Comparison of ENCODE assay signal across 15 mouse cellular contexts in the genomic region with DNA sequence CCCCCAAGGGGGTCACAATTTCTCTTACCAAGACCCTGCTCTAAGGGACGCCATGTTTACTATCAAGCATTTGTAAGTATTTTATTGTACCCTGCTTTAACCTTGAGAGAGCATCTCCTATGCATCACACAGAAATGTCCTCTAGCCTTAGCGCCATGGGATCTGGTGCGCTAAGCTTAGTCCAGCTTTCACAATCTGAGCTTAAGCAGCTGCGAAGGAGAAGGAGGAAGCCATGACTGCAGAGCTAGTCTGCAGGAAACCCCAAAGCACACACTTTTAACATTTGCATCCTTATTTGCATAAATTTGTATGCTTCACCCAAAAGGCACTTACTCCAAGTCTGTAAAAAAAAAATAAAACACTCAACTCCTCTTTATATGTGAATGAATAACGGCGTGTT.
"Had no signal": no experiment of that assay in that cellular context is flagged by ENCODE, and none has a peak within 500 bp of the region (broad histone marks: within the 10 kb centered on the region; RNA-seq: fewer than 3 reads in every experiment).

No protein-coding gene starts in this region.

- H3K36me3 ChIP-seq: intestine, embryonic 15.5 days; kidney, embryonic 15.5 days; limb, embryonic 10.5 days; liver, embryonic 12.5 days; midbrain, embryonic 10.5 days; neural tube, embryonic 13.5 days had no signal

- H3K27ac ChIP-seq: intestine, embryonic 15.5 days; kidney, embryonic 15.5 days; left cerebral cortex, adult 2 months; limb, embryonic 10.5 days; liver, embryonic 12.5 days; midbrain, embryonic 10.5 days; neural tube, embryonic 13.5 days had no signal

- ATAC-seq: intestine, embryonic 15.5 days; liver, embryonic 12.5 days had no signal

- H3K4me2 ChIP-seq: intestine, embryonic 15.5 days; kidney, embryonic 15.5 days; liver, embryonic 12.5 days; lung, embryonic 14.5 days; neural tube, embryonic 13.5 days had no signal

- DNase-seq: kidney, adult 18-20 months; kidney, postnatal 14 days; lung, embryonic 14.5 days; lung, postnatal 10 days; midbrain, embryonic 14.5 days; right cerebral cortex, adult 18-20 months; right cerebral cortex, postnatal 25 days; thymus, postnatal 36 days had no signal

- H3K9ac ChIP-seq: intestine, embryonic 15.5 days; kidney, embryonic 15.5 days; liver, embryonic 12.5 days; lung, embryonic 14.5 days; neural tube, embryonic 13.5 days had no signal

- H3K9me3 ChIP-seq: intestine, embryonic 15.5 days; kidney, embryonic 15.5 days; limb, embryonic 10.5 days; liver, embryonic 12.5 days; midbrain, embryonic 10.5 days; neural tube, embryonic 13.5 days had no signal

- H3K4me1 ChIP-seq: intestine, embryonic 15.5 days had no signal

- H3K27me3 ChIP-seq: intestine, embryonic 15.5 days; liver, embryonic 12.5 days had no signal

- H3K4me3 ChIP-seq: intestine, embryonic 15.5 days; kidney, embryonic 15.5 days; left cerebral cortex, adult 2 months; limb, embryonic 10.5 days; liver, embryonic 12.5 days; midbrain, embryonic 10.5 days; neural tube, embryonic 13.5 days had no signal
